Mouse (Mus musculus) spleen, adult 12 weeks (tissue): Measurements from ENCODE around the gene Olfr1444.

ENCODE experiments used
- DNase-seq: peaks from one replicate; pipeline ENCODE4 v3.0.0; 2022; ENCODE audit warnings: low spot score

The Olfr1444 gene

GRCm38 (mm10) chr19:12856983-12857382 lies at the start of gene Olfr1444:
Gene Olfr1444 (plus strand): TSS chr19:12857283.
- DNase-seq = no peak

- no peak for DNase-seq
Observed at GRCm38 (mm10) chr19:12812644-12813364, 44.3 kb upstream of the Olfr1444 start.

GRCm38 (mm10) chr19:12813883-12814282 lies 43.2 kb upstream of the Olfr1444 start:
- DNase-seq = no peak

DNA sequence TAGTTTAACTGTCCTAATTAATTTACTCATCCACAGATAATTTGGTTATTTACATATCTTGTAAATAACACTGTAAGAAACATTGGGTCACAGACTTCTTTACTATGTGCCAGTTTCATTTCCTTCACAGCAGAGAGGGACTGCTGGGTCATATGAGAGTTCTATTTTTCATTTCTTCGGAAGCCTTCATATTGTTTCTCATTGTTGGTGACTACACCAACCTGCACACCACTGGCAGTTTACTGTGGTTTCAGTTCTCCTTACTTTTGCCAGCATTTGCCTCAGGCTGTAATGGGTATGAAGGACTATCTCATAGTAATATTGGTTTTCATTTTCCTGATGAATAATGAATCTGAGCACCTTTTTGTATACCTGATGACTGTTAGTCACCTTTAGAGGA lies 38.6 kb upstream of the Olfr1444 start:
- DNase-seq = no peak

DNA sequence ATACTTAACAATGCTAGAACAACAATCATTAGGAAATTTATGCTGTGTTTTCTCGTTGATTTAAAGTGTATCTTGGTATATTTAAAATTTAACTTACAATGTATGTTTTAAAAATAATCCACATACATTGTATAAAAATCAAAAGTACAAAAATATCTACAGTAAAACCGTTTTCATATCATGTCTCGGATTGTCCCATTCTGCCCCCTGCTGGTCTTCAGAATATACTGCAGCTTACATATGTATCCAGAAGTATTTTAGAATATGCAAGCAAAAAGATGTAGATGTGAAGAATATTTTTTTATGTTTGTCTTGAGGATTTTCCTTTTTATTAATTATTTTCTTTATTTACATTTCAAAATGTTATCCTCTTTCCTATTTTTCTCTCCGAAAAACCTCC lies 36.7 kb upstream of the Olfr1444 start:
- DNase-seq = no peak

DNA sequence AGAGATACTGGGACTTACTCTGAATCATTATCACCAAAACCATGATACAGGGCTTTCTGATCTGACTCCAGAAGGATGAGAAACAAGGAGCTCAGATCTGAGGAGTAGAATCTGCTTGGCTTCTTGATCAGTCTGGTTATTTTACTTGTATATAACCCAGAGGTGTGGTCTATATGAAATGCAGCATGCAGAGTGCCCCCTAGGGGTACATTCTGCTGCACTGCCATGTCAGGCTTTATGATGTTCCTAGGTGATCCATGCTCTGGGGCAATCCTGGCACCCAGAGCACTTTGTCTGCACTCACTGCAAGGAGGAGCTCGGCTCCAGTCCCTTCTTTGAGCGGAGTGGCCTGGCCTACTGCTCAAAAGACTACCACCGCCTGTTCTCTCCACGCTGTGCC lies 32.5 kb upstream of the Olfr1444 start:
- no peak for DNase-seq

- DNase-seq = no peak
Observed at GRCm38 (mm10) chr19:12830823-12831430, 26.2 kb upstream of the Olfr1444 start.

GRCm38 (mm10) chr19:12831559-12831958 lies 25.5 kb upstream of the Olfr1444 start:
- no peak for DNase-seq

DNA sequence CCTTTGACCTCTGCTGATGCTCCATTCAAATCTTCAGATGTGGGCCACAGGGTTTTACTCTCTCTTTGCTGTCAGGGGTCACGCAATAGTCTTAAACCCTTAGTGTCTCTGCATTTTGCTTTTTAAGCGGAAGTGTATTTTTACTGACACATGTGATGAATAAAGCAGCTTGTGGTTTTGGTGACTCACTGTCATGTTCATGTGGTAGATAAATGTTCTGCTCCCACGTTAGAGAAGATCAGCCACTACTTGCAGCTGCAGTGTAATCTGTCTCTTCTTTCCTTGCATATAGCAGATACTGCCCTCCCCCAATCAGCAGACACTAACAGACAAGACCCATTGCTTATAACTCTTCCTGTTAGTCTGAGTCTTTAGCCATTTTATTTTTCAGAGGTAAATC lies 23.5 kb upstream of the Olfr1444 start:
- DNase-seq = no peak

DNA sequence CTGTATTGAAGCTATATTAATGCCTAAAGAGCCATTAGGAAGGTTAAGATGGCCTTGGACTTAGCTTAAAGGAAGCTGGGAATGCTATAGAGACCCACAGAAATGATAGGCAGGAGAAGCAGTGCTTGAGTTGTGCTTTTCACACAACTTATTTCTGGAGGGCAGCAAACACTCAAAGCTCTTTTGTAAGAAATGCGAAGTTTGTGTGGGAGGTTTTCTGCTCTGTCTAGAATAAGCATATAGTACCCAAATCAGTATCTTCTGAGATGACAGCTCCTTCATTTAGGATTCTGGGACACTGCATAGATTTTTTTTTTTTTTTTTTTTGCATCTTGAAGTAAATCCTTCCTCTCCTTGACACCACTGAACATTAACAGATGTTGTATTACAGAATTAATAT lies 18.6 kb upstream of the Olfr1444 start:
- DNase-seq = no peak

DNA sequence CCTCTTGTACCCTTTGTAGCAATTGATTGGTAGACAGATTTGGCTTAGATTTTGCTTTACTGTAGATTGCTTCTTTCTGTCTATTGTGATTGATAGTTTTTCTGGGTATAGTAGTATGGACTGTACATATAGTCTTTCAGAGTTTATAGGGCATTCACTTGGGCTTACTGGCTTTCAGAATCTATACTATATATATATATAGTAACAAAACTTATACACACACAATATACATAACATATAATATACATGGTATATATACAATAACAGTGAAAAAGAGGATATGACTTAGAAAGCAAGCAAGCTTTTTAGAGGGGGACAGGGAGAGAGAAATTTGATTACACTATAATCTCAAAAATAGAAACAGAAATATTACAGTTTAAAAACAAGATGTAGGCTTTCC lies 10.7 kb upstream of the Olfr1444 start, which contains the start of gene Gm5244:
Gene Gm5244 (plus strand): TSS at position 301 of the 400 bp plus-strand sequence.
- no peak for DNase-seq

DNA sequence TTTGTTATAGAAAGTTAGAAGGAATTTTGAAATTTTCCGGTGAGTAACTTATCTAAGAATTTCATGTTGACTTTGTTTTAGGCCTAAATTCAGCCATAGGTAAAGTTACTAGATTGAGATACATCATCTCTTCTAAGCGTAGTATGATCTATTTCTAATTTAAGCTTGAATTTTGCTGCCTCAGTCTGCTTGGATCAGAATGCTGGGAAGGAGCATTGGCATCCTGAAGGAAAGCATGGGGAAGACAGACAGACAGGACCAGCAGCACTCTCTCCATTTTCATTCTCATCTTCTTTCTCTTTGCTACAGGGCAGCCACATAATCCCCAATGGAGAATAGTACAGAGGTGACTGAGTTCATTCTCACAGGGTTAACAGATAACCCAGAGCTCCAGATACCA lies 26.5 kb downstream of the Olfr1444 start, which contains the start of gene Olfr1445:
Gene Olfr1445 (plus strand): TSS at position 301 of the 400 bp plus-strand sequence.
- no peak for DNase-seq

DNA sequence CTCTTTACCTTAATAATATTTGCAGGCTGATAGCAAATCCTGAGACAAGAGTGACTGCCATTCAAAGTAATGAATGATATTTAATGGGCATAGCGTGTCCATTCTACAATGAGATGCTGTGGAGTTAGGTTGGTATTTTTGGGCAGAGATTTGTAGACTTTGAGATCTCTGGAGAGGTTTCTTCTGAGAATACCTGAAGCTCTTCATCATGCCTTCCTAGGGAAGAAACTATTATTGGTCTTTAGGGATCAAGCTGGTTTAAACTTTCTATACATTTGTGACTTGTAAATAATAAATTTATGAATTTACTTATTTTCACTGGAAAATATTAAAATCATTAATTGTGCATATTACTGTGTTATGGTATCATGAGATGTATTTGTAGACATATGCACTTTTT lies 36.3 kb downstream of the Olfr1444 start, which contains the start of gene Olfr1446:
Gene Olfr1446 (minus strand): TSS at position 101 of the 400 bp plus-strand sequence.
- no peak for DNase-seq

DNA sequence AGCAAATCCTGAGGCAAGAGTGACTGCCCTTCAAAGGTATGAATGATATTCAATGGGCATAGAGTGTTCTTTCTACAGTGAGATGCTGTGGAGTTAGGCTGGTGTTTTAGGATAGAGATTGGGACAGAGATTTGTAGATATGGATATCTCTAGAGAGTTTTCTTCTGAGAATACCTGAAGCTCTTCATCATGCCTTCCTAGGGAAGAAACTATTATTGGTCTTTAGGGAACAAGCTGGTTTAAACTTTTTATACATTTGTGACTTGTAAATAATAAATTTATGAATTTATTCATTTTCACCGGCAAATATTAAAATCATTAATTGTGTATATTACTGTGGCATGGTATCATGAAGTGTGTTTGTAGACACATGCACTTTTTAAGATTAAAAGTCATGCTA lies 46.6 kb downstream of the Olfr1444 start, which contains the start of gene Olfr1447:
Gene Olfr1447 (minus strand): TSS at position 101 of the 400 bp plus-strand sequence.
- DNase-seq = no peak
